Mouse (Mus musculus) CD4-positive, CD25-positive, alpha-beta regulatory T cell, adult 4 months (primary cell): ENCODE results near the gene Mrpl35. TPM values are rescaled to one million over a fixed set of nuclear protein-coding genes. Genes with fewer than 3 reads are reported as not detected.
"Not testable (repeated sequence)": the region's sequence is repeated elsewhere in the genome, so short reads cannot be mapped to it uniquely, and the experiment has no call there.

Source experiments
- ATAC-seq: one replicate; pipeline ENCODE4 v1.8.0; 2017
- polyA plus RNA-seq, 2 experiments: library from polyadenylated mRNA; unstranded; fragments of 100-300 nt; shearing (Covaris generic); gene quantifications; one replicate each; pipeline ENCODE4 v1.2.1; 2017

Gene Mrpl35
- 10 to 100 TPM; 51.8 to 63.1 TPM for polyA plus RNA-seq

DNA sequence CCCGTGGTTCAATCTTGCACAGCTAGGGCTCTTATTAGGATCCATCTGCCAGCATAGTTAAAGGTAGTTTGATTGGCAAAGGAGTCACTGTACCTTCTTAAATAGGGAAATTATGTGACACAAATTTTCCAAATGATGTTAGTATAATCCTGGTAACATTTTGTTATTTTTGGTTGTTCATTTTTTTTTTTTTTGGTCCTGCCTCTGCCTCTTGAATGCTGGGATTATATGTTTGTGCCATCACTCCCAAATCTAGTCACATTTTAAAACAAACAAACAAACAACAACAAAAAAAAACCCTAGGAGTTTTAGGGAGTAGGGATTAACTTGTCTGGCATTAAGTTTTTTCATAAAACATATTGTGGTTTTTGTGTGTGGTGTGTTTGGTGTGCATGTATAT is at the start of gene Mrpl35:
TSS of gene Mrpl35 (minus strand) at position 101 of the 400 bp plus-strand sequence.
- ATAC-seq = no peak

DNA sequence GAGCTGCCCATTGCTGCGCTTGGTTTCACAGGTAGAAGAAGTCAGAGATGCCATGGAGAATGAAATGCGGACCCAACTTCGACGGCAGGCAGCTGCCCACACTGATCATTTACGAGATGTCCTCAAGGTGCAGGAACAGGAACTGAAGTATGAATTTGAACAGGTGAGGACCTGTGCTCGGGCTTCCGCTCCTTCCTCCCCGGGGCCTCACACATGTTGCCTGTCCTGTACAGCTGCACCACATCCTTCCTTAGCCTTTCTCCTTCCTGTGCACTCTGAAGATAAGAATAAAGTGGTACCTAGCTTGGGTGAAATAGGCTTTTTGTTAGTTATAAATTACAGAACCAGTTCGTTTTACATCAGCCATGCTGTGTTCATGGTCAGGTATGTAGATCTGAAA is 44.6 kb upstream of the Mrpl35 start:
- ATAC-seq = peak; percentile 70

- ATAC-seq = peak; percentile 63
Observed at GRCm38 (mm10) chr6:71868809-71869208, 42.0 kb upstream of the Mrpl35 start.

GRCm38 (mm10) chr6:71867751-71868150 is 41.0 kb upstream of the Mrpl35 start:
- no peak for ATAC-seq

DNA sequence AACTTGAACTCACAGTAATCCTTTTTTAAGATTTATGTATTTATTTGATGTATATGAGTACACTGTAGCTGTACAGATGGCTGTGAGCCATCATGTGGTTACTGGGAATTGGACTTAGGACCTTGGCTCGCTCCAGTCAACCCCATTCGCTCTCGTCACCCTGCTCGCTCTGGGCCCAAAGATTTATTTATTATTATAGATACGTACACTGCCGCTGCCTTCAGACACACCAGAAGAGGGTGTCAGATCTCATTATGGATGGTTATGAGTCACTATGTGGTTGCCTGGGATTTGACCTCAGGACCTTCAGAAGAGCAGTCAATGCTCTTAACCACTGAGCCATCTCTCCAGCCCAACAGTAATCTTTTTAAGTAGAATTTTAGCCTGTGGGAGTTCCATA is 20.1 kb upstream of the Mrpl35 start:
- ATAC-seq = not testable (repeated sequence)

GRCm38 (mm10) chr6:71840597-71841290 is 14.0 kb upstream of the Mrpl35 start:
- no peak for ATAC-seq

- ATAC-seq = no peak
Observed at GRCm38 (mm10) chr6:71839815-71840214, 13.0 kb upstream of the Mrpl35 start.

DNA sequence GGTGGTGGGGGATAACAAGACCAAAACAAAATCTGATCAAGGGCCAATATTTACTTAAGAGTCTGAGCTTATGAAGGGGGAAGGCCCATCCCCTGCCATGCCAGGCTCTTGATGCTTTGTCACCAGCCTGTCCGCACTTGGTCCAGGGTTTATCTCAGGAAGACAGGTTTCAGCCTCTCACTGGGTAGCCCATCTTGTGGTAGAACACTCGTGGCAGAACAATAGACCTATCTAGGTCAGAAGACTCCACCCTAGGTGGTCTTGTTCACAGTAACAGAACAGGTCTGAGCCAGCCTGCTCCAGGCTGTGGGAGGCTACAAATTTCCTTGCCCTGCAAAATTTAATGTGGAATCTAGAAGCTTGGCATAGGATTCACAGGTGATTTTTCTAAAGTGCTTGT is 10.0 kb upstream of the Mrpl35 start:
- no peak for ATAC-seq

- peak; percentile 94 for ATAC-seq
Observed at GRCm38 (mm10) chr6:71831581-71831960, 4.8 kb upstream of the Mrpl35 start.

- peak; percentile 83 for ATAC-seq
Observed at GRCm38 (mm10) chr6:71830690-71831580, 4.2 kb upstream of the Mrpl35 start, which contains the start of gene Immt. Gene Immt (plus strand): TSS chr6:71831331.

DNA sequence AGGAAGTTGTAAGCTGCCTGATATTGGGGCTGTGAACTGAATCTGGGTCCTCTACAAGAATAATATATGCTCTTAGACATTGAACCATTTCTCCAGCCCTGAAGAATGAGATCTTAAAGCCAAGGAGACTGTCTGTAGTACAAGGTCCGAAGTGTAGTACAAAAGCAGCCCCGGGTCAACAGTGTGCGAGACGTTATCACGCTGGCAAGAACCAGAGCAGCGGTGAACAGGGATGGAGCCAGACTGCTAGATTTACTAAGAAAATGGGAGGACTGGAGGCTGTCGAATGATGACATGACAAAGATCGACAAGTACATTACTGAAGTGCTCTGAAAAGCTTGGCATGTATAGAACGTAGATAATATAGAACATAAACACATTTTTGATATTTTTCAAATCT is 3.0 kb upstream of the Mrpl35 start:
- no peak for ATAC-seq

DNA sequence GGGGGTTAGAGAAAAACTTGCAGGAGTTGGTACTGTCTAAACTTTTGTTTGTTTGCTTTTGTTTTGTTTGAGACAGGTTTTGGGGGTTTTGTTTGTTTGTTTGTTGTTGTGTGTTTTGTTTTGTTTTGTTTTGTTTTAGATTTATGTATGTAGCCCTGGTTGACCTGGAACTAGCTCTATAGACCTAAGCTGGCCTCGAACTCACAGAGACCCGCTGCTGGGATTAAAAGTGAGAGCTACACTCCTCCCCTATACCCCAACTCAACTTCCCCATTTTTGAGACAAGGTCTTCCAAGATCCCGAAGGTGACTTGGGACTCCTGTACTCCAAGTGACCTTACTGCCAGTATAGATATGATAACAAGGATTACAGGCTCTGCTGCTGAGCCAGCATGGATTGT is 2.8 kb downstream of the Mrpl35 start:
- no peak for ATAC-seq

GRCm38 (mm10) chr6:71823488-71823887 is 3.3 kb downstream of the Mrpl35 start:
- peak; percentile 97 for ATAC-seq

GRCm38 (mm10) chr6:71823085-71823484 is 3.7 kb downstream of the Mrpl35 start:
- ATAC-seq = peak; percentile 16

GRCm38 (mm10) chr6:71819764-71820292 is 6.9 kb downstream of the Mrpl35 start:
- no peak for ATAC-seq

GRCm38 (mm10) chr6:71812820-71813219 is 13.9 kb downstream of the Mrpl35 start:
- no peak for ATAC-seq

DNA sequence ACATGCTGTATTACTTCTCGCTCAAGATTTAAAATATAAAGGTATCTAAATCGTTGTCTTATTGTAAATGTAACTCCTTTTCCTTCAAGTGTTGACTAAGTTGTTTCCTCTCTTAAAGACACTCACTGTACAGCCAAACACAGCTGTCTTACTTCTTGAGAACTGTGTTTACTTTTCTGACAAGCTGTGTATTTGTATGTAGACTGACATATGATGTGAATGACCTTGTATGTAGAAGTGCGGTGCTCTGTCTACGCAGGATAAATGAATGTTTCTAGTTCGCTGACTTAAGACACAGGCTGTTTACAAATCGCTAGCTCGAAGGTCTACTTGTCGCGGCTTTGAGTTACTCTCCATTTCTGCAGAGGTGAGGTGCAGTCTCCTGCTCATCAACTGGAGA is 16.9 kb downstream of the Mrpl35 start:
- ATAC-seq = no peak

DNA sequence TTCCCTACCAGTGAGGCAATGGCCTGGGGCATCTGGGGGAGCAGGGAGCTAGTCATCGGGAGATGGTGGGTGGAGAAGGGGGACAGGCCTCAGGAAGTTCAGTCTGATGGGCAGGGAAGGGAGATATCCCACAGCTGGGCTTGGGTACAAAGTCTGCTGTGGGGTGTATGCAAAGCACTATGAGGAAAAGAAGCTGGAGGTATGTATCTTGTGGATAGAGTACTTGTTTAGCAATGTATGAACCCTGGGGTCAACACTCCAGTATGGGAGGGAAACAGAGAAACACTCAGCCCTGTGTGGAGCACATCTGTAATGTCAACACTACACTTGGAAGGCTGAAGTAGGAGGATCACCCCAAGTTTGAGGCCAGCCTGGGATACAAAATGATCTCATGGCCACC is 20.1 kb downstream of the Mrpl35 start:
- ATAC-seq = no peak

DNA sequence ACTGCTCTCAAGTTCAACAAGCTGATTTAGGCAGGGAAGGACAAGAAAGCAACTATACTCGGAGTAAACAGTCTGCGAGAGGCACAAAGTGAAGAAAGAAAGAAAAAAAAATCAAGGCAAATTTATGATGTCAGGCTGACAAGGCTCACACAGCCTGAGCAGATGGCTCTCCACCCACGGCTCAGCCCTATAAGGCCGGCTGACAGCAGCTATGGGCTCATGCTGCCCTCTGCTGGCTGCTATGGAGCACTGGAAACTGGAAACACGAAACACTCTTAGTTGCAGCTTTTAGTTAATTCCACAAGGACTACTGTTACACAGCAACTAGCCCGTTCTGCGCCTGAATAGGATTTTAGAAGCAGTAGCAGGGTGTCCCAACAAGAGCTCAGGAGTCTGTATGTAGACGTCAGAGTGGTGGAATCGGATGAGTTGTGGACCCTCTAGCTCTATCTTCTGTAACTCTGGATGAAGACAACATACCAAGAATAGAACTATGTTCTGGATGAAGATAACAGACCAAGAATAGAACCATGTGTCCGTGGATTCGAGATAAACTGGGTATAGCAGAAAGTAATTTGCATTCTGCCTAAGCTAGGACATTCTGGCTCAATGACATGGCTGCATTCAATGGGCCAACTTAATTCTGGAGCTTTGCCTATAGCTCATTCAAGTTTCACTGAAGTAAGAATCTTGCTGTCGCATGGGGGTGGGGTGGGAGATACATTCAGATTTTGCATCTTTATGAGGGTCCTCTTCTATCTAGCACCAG is 22.5 kb downstream of the Mrpl35 start:
- ATAC-seq = peak; percentile 96

DNA sequence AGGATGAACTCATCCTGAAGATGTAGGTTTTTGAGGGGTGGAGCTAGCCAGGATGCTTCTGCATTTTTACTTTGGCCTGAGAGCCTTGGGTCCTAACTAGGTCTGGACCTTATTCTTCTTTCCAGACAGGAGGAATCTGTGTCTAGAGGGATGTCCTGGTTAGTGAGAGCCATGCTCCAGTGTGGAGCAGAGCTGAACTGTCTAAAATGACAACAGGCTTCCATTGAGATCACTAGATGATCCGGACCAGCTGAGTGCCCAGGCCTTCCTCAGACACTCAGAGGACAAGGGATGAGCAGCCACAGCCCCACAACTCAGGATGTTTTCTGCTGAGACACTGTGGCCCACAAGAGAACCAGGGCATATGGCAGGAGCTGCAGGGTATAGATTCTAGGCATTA is 23.2 kb downstream of the Mrpl35 start:
- no peak for ATAC-seq

DNA sequence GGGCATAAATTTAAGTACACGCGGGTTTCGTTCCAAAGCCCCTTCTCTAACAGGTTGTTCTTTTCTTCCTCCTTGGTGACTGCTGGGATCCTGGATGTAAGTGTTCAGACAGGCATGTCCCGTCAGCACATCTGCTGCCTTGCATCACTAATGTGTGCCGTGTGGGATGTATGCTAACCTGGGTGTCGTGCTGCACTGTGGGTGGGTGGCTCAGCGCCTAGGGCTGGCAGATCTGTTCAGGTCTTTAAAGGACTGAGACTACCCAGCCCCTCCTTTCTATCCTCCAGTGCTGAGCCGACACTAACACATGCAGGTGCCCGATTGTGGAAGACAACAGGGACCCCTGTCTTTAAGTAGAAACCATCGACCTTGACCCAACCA is 25.1 kb downstream of the Mrpl35 start:
- no peak for ATAC-seq

GRCm38 (mm10) chr6:71801011-71801713 is 25.6 kb downstream of the Mrpl35 start:
- no peak for ATAC-seq
